ENCODE assay signal across 9 mouse cellular contexts in the genomic region with DNA sequence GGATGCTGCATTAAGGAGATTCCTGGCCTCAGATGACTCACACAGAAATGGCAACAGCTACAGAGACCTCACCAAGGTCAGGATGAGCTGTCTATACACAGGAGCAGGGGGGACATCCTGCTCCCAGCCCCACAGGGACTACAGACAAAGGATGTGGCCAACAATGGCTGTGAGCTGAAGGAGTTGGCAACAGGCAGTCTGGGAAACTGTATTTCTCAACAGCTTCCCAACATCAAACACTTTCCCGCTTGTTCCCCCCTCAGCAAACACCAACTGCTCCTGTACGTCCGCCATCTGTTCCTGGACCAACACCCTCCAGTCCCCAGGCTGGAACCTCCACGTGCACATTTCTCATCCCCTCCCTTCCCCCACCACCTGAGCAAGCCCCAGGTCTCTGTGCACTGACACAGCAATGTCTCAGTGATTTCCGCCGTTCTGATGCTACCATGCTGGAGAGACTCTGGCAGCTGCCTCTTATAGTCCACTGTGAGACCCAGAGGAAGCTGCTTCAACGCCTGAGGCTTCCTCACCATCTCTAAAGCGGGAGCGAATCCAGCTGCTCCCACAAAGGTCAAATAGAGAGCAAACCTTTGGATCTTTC. TPM values are rescaled to one million over a fixed set of nuclear protein-coding genes. Genes with fewer than 3 reads are reported as not detected.
DNase-seq lines count a peak whose midpoint lies in the region; ATAC-seq and TF ChIP-seq lines count a peak whose summit lies in the region.
"Had no signal": no experiment of that assay in that cellular context is flagged by ENCODE, and none has a peak within 500 bp of the region (broad histone marks: within the 10 kb centered on the region; RNA-seq: fewer than 3 reads in every experiment).

No protein-coding gene starts in this region.

- WGBS in hindbrain, embryonic 16.5 days: 43% methylated on average over 9 of the region's 9 CpGs

- no peaks in the 10 kb centered on the region for H3K27me3 ChIP-seq in hindbrain, embryonic 16.5 days (replicated peaks; ENCODE audit: control insufficient read depth, insufficient read depth, low read length)

- no peak for TF ChIP-seq POLR2A in brain, embryonic 14.5 days (IDR thresholded peaks at IDR 0.05; ENCODE audit: borderline replicate concordance, extremely low read depth, insufficient read depth, insufficient read length, poor library complexity, severe bottlenecking)

- peak; percentile 80 for ATAC-seq in hindbrain, embryonic 16.5 days
- ATAC-seq in megakaryocyte, adult 5-6 weeks (ENCODE audit: poor library complexity, severe bottlenecking): no peak

- H3K27ac ChIP-seq in hindbrain, embryonic 16.5 days (ENCODE audit: low read depth, low read length): no peak overlapping the region

- peak; percentile 15 for DNase-seq in cerebellum, adult 11-12 months
- no peak for DNase-seq in cerebellum, adult 11 months
- peak; percentile 42 for DNase-seq in brain, embryonic 14.5 days (ENCODE audit: low read depth)
- peak; percentile 29 to 53 for DNase-seq in lung, postnatal 4 days
- DNase-seq in right cerebral cortex, postnatal 36 days (ENCODE audit: low spot score in 2 of 2): no peak
- DNase-seq in layer of hippocampus, postnatal 10 days (ENCODE audit: low spot score in 2 of 2): no peak

- TF ChIP-seq CTCF in brain, embryonic 14.5 days (IDR thresholded peaks at IDR 0.05; ENCODE audit: borderline replicate concordance, extremely low read depth, insufficient read depth, insufficient read length): no peak

- no peaks in the 10 kb centered on the region for H3K4me1 ChIP-seq in hindbrain, embryonic 16.5 days (ENCODE audit: control insufficient read depth, insufficient read depth, low read depth, low read length)

- H3K9me3 ChIP-seq in hindbrain, embryonic 16.5 days (ENCODE audit: control insufficient read depth, low read length): no peaks in the 10 kb centered on the region

- H3K36me3 ChIP-seq in hindbrain, embryonic 16.5 days (ENCODE audit: control insufficient read depth, insufficient read depth, low read length): no peaks in the 10 kb centered on the region

- no peak overlapping the region for H3K4me2 ChIP-seq in hindbrain, embryonic 16.5 days (ENCODE audit: low read length)

- no peak overlapping the region for H3K9ac ChIP-seq in hindbrain, embryonic 16.5 days (ENCODE audit: low read depth, low read length)

- no peak overlapping the region for H3K4me3 ChIP-seq in hindbrain, embryonic 16.5 days (ENCODE audit: low read length)

RNA-seq across cellular contexts. Expression of a gene that starts 9.5 kb away (rescaled TPM):
- 0.29 and 0.30 TPM in 2 replicates for polyA plus RNA-seq in brain, embryonic 14.5 days (2012; rRNA removed)
- 0.40 TPM in 2 replicates for polyA plus RNA-seq in hindbrain, embryonic 16.5 days (2015; fragmentation: Nextera tagmentation; extraction: Ambion mirVana)
- 0.09 TPM in 1 of 2 replicates, not detected in the other for total RNA-seq in megakaryocyte, adult 5-6 weeks (2015)
- total RNA-seq in megakaryocyte, adult 5-6 weeks (2017): not detected in 2 replicates
- under 1 TPM in 1 of 2 experiments, not detected in 1; 0.23 TPM for total RNA-seq in layer of hippocampus, postnatal 10 days (2021)
- polyA plus RNA-seq: cortical plate, adult 2 months had no signal

RNA-seq across cellular contexts. Expression of a gene that starts 21.2 kb away (rescaled TPM):
- polyA plus RNA-seq in brain, embryonic 14.5 days (2012; rRNA removed): 0.57 and 1.0 TPM in 2 replicates
- polyA plus RNA-seq in hindbrain, embryonic 16.5 days (2015; fragmentation: Nextera tagmentation; extraction: Ambion mirVana): 1.4 TPM in 2 replicates
- 6.9 and 7.2 TPM in 2 replicates for total RNA-seq in megakaryocyte, adult 5-6 weeks (2015)
- 9.5 and 9.6 TPM in 2 replicates for total RNA-seq in megakaryocyte, adult 5-6 weeks (2017)
- total RNA-seq in layer of hippocampus, postnatal 10 days (2021): under 1 TPM; 0.11 to 0.34 TPM

RNA-seq across cellular contexts. Expression of a gene that starts 39.8 kb away (rescaled TPM):
- polyA plus RNA-seq in brain, embryonic 14.5 days (2012; rRNA removed): 0.61 and 1.3 TPM in 2 replicates
- 4.5 and 4.8 TPM in 2 replicates for polyA plus RNA-seq in hindbrain, embryonic 16.5 days (2015; fragmentation: Nextera tagmentation; extraction: Ambion mirVana)
- total RNA-seq in megakaryocyte, adult 5-6 weeks (2015): 3.4 and 5.6 TPM in 2 replicates
- total RNA-seq in megakaryocyte, adult 5-6 weeks (2017): 1.2 and 1.4 TPM in 2 replicates
- total RNA-seq in layer of hippocampus, postnatal 10 days (2021): 1 to 10 TPM in 1 of 2 experiments, under 1 TPM in 1; 0.69 to 1.7 TPM

RNA-seq across cellular contexts. Expression of a gene that starts 53.4 kb away (rescaled TPM):
- polyA plus RNA-seq in brain, embryonic 14.5 days (2012; rRNA removed): 9.4 and 10.8 TPM in 2 replicates
- polyA plus RNA-seq in hindbrain, embryonic 16.5 days (2015; fragmentation: Nextera tagmentation; extraction: Ambion mirVana): 10.3 and 10.8 TPM in 2 replicates
- 15.1 and 19.1 TPM in 2 replicates for total RNA-seq in megakaryocyte, adult 5-6 weeks (2015)
- total RNA-seq in megakaryocyte, adult 5-6 weeks (2017): 42.1 and 49.5 TPM in 2 replicates
- total RNA-seq in layer of hippocampus, postnatal 10 days (2021): 10 to 100 TPM; 11.6 to 13.6 TPM

RNA-seq across cellular contexts. Expression of a gene that starts 53.6 kb away (rescaled TPM):
- 18.1 and 21.1 TPM in 2 replicates for polyA plus RNA-seq in brain, embryonic 14.5 days (2012; rRNA removed)
- polyA plus RNA-seq in hindbrain, embryonic 16.5 days (2015; fragmentation: Nextera tagmentation; extraction: Ambion mirVana): 21.1 and 26.4 TPM in 2 replicates
- 37.1 and 38.4 TPM in 2 replicates for total RNA-seq in megakaryocyte, adult 5-6 weeks (2015)
- 36.6 and 46.4 TPM in 2 replicates for total RNA-seq in megakaryocyte, adult 5-6 weeks (2017)
- 10 to 100 TPM; 17.6 to 19.2 TPM for total RNA-seq in layer of hippocampus, postnatal 10 days (2021)

Comparison
In these comparisons a context has a peak if more than half of its experiments do, and no peak if none do; other contexts are left out.
1. DNase-seq: peak in cerebellum, adult 11-12 months (single experiment), brain, embryonic 14.5 days (single experiment) and lung, postnatal 4 days (2 of 2); none in cerebellum, adult 11 months (single experiment), right cerebral cortex, postnatal 36 days (0 of 2) and layer of hippocampus, postnatal 10 days (0 of 2).
2. RNA of a gene that starts 21.2 kb away (total RNA-seq): 6.9 to 9.6 TPM in megakaryocyte, adult 5-6 weeks; 0.11 to 0.34 TPM in layer of hippocampus, postnatal 10 days; every median in the first group is over 4 times any median in the second.